ENCODE assay signal across 16 mouse cellular contexts in the genomic region with DNA sequence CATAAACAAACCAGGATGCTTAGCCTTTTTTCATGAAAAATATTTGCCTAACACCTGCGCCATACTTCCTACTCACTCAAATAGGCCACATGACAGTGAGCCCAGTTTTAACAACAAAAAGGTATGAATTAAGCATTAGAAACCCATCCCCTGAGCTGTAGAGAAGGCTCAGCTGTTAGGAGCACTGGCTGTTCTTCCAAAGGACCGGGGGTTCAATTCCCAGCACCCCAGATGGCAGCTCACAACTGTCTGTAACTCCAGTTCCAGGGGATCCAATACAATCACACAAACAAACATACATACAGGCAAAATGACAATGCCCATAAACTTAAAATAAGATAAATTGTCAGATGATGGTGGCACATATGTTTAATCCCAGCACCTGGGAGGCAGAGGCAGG.
"Had no signal": no experiment of that assay in that cellular context is flagged by ENCODE, and none has a peak within 500 bp of the region (broad histone marks: within the 10 kb centered on the region; RNA-seq: fewer than 3 reads in every experiment).

No protein-coding gene starts in this region.

- H3K9me3 ChIP-seq: neural tube, embryonic 15.5 days; stomach, embryonic 15.5 days had no signal

- H3K9ac ChIP-seq: neural tube, embryonic 13.5 days; neural tube, embryonic 15.5 days; stomach, embryonic 15.5 days had no signal

- H3K4me3 ChIP-seq: neural tube, embryonic 13.5 days; neural tube, embryonic 15.5 days; stomach, embryonic 15.5 days had no signal

- H3K27me3 ChIP-seq: stomach, embryonic 15.5 days had no signal

- H3K27ac ChIP-seq: neural tube, embryonic 13.5 days; neural tube, embryonic 15.5 days; stomach, embryonic 15.5 days; stomach, postnatal 0 days had no signal

- H3K36me3 ChIP-seq: neural tube, embryonic 13.5 days; neural tube, embryonic 15.5 days; stomach, embryonic 15.5 days had no signal

- H3K4me1 ChIP-seq: stomach, embryonic 15.5 days had no signal

- DNase-seq: retina, postnatal 1 day; right cerebral cortex, adult 18-20 months; right cerebral cortex, postnatal 14 days; right cerebral cortex, postnatal 25 days; right cerebral cortex, postnatal 4 days; spleen, adult 18-20 months; thymus, adult 18-20 months; thymus, adult 2 months; thymus, postnatal 14 days; thymus, postnatal 25 days; thymus, postnatal 36 days; thymus, postnatal 4 days had no signal

- H3K4me2 ChIP-seq: neural tube, embryonic 13.5 days; neural tube, embryonic 15.5 days; stomach, embryonic 15.5 days had no signal
